Mouse (Mus musculus): Measurements from ENCODE around the gene Aldh16a1.

- TF ChIP-seq CTCF (conservative IDR thresholded peaks at IDR 0.05 in 1 of 2, IDR thresholded peaks at IDR 0.05 in 1 of 2; ENCODE audit: low read depth in 2 of 2, low read length in 2 of 2) (peak; percentile 21 to 97; a peak in 2 of 4 replicates), HCFC1 (IDR thresholded peaks at IDR 0.05; ENCODE audit: low read depth, low read length) (no peak), POLR2A (IDR thresholded peaks at IDR 0.05; ENCODE audit: low read depth, low read length) (no peak), POLR2AphosphoS2 (IDR thresholded peaks at IDR 0.05; ENCODE audit: low read depth, low read length) (no peak), SMC3 (IDR thresholded peaks at IDR 0.05; ENCODE audit: low read depth, low read length) (peak; percentile 90), ELF1 (IDR thresholded peaks at IDR 0.05; ENCODE audit: low read depth, low read length) (peak; percentile 34; the same call in 1 of the 2 replicates), MEF2A (IDR thresholded peaks at IDR 0.05; ENCODE audit: borderline replicate concordance, low read depth, low read length) (no peak), ZMIZ1 (IDR thresholded peaks at IDR 0.05; ENCODE audit: low read depth, low read length) (no peak), SIN3A (IDR thresholded peaks at IDR 0.05; ENCODE audit: low read length) (no peak), E2F4 (IDR thresholded peaks at IDR 0.05; ENCODE audit: insufficient replicate concordance, low read depth, low read length) (no peak), ZNF384 (IDR thresholded peaks at IDR 0.05; ENCODE audit: low read depth, low read length) (no peak), CHD2 (IDR thresholded peaks at IDR 0.05; ENCODE audit: low read length) (no peak), UBTF (IDR thresholded peaks at IDR 0.05; ENCODE audit: low read depth, low read length) (peak; percentile 52; the same call in 1 of the 2 replicates)
Measured at GRCm38 (mm10) chr7:45198435-45198834, 44.1 kb upstream of the Aldh16a1 start.

Measured in CH12.LX (cell line).